Comparison of ENCODE assay signal across 34 mouse cellular contexts in the genomic region with DNA sequence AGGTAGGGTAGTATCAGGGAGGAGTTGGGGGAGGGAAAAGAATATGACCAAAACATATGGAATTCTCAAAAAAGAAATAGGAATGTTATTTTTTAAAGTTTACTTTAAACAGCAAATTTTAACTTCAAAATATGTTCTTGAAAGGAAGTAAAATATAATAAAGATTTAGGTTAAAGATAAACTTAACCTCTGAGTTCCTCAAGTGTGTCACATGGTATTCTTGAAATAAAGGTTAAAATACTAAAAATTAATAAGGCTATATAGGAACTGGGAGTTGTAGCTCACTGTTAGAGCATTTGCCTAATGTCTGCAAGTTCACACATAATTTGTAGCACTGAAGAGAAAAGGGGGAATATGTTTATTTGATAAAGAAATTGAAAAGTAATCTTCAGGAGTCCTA. TPM values are rescaled to one million over a fixed set of nuclear protein-coding genes. Genes with fewer than 3 reads are reported as not detected.
"Had no signal": no experiment of that assay in that cellular context is flagged by ENCODE, and none has a peak within 500 bp of the region (broad histone marks: within the 10 kb centered on the region; RNA-seq: fewer than 3 reads in every experiment).

No protein-coding gene starts in this region.

- H3K9me3 ChIP-seq: limb, embryonic 10.5 days; limb, embryonic 12.5 days; limb, embryonic 13.5 days; limb, embryonic 15.5 days; liver, embryonic 12.5 days; liver, embryonic 13.5 days; liver, embryonic 15.5 days; lung, embryonic 15.5 days; midbrain, embryonic 10.5 days; midbrain, embryonic 12.5 days; midbrain, embryonic 13.5 days; midbrain, embryonic 15.5 days had no signal

- H3K4me3 ChIP-seq: limb, embryonic 10.5 days; limb, embryonic 12.5 days; limb, embryonic 13.5 days; limb, embryonic 15.5 days; liver, embryonic 12.5 days; liver, embryonic 13.5 days; liver, embryonic 15.5 days; lung, embryonic 15.5 days; megakaryocyte, embryonic 14.5 days; midbrain, embryonic 10.5 days; midbrain, embryonic 12.5 days; midbrain, embryonic 13.5 days; midbrain, embryonic 15.5 days; myocyte had no signal

- ATAC-seq: liver, postnatal 0 days; midbrain, embryonic 13.5 days; midbrain, embryonic 15.5 days; midbrain, embryonic 16.5 days had no signal

- DNase-seq: left cerebral cortex, postnatal 4 days; liver; liver, embryonic 13.5 days; liver, postnatal 0 days; lung, adult 18-20 months; lung, adult 2 months; lung, embryonic 14.5 days; lung, postnatal 10 days; lung, postnatal 14 days; lung, postnatal 4 days; midbrain, embryonic 14.5 days had no signal

- H3K36me3 ChIP-seq: limb, embryonic 10.5 days; limb, embryonic 12.5 days; limb, embryonic 13.5 days; limb, embryonic 15.5 days; liver, embryonic 12.5 days; liver, embryonic 13.5 days; liver, embryonic 15.5 days; lung, embryonic 15.5 days; midbrain, embryonic 10.5 days; midbrain, embryonic 12.5 days; midbrain, embryonic 13.5 days; midbrain, embryonic 15.5 days had no signal

- H3K9ac ChIP-seq: limb, embryonic 12.5 days; limb, embryonic 13.5 days; limb, embryonic 15.5 days; liver, embryonic 12.5 days; liver, embryonic 13.5 days; liver, embryonic 14.5 days; liver, embryonic 15.5 days; liver, postnatal 0 days; lung, embryonic 14.5 days; lung, embryonic 15.5 days; midbrain, embryonic 12.5 days; midbrain, embryonic 13.5 days; midbrain, embryonic 15.5 days had no signal

- H3K4me2 ChIP-seq: limb, embryonic 12.5 days; limb, embryonic 13.5 days; limb, embryonic 15.5 days; liver, embryonic 11.5 days; liver, embryonic 12.5 days; liver, embryonic 13.5 days; liver, embryonic 15.5 days; lung, embryonic 14.5 days; lung, embryonic 15.5 days; midbrain, embryonic 11.5 days; midbrain, embryonic 12.5 days; midbrain, embryonic 13.5 days; midbrain, embryonic 15.5 days had no signal

- H3K4me1 ChIP-seq: limb, embryonic 10.5 days; limb, embryonic 12.5 days; limb, embryonic 13.5 days; limb, embryonic 15.5 days; liver, embryonic 13.5 days; midbrain, embryonic 12.5 days; midbrain, embryonic 13.5 days; midbrain, embryonic 15.5 days had no signal

- H3K27me3 ChIP-seq: limb, embryonic 12.5 days; limb, embryonic 13.5 days; limb, embryonic 15.5 days; liver, embryonic 12.5 days; liver, embryonic 13.5 days; liver, embryonic 15.5 days; lung, embryonic 15.5 days; megakaryocyte, embryonic 14.5 days; midbrain, embryonic 12.5 days; midbrain, embryonic 13.5 days; midbrain, embryonic 15.5 days had no signal

- H3K27ac ChIP-seq: limb, embryonic 10.5 days; limb, embryonic 12.5 days; limb, embryonic 13.5 days; limb, embryonic 15.5 days; liver, embryonic 14.5 days; liver, embryonic 15.5 days; lung, embryonic 15.5 days; macrophage; midbrain, embryonic 10.5 days; midbrain, embryonic 12.5 days; midbrain, embryonic 13.5 days; midbrain, embryonic 15.5 days had no signal

RNA-seq across cellular contexts. Expression of a gene that starts 17.4 kb away (rescaled TPM):
- total RNA-seq: left cerebral cortex, adult 8-10 months; left cerebral cortex, postnatal 10 days; left cerebral cortex, postnatal 36 days; left cerebral cortex, postnatal 4 days had no signal
- polyA plus RNA-seq: limb, embryonic 11.5 days; limb, embryonic 12.5 days; midbrain, embryonic 10.5 days; midbrain, embryonic 11.5 days; midbrain, embryonic 13.5 days; midbrain, embryonic 14.5 days; midbrain, embryonic 15.5 days; myocyte; neural tube, embryonic 11.5 days had no signal
